Mouse (Mus musculus): ENCODE results near the gene Cga. TPM values are rescaled to one million over a fixed set of nuclear protein-coding genes. Genes with fewer than 3 reads are reported as not detected.
"Not testable (repeated sequence)": the region's sequence is repeated elsewhere in the genome, so short reads cannot be mapped to it uniquely, and the experiment has no call there.

The Cga gene
- polyA plus RNA-seq, 1 experiment from 2014 or later: 4.7 TPM

DNA sequence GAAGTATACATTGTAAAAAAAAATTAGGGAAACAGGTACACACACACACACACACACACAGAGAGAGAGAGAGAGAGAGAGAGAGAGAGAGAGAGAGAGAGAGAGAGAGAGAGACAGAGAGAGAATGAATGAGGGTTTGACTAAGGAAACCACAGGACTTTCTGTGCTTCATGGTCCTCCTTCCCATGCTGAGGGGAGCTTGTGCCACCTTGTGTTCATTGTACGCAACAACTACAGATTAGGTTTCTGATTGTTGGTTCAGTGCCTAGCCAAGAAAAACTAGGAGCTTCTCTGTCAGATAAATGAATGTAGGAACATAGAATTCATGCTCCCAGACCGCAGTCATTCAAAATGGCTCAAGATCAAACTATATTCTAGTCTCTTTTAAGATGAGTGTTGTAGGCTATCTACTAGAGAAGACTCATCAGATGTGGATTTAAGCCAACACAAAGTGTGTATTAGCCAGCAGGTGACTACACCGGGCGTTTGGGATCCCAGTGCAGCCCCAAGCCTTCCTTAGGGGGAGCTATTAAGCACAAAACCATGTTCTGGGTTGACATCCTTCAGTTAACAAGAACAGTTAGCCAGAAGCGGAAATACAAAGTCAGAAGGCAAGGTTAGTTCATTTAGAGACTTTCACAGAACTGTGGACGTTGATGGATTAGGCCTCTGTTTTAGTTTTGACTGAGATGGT, 28.7 kb downstream of the Cga start:
- Histone ChIP-seq H3K9ac (no peak overlapping the region), H3K4me3 (no peak overlapping the region), H3K36me3 (no peaks in the 10 kb centered on the region), H3K4me2 (replicated peaks) (no peak overlapping the region), H3K9me3 (no peaks in the 10 kb centered on the region), H3K27ac (no peak overlapping the region), H3K27me3 (no peaks in the 10 kb centered on the region), H3K4me1 (no peaks in the 10 kb centered on the region)
- ATAC-seq (ENCODE audit: insufficient number of reproducible peaks, insufficient read depth, low FRiP score, low TSS enrichment): no peak
- 63% methylated on average over 6 of the region's 6 CpGs for WGBS

DNA sequence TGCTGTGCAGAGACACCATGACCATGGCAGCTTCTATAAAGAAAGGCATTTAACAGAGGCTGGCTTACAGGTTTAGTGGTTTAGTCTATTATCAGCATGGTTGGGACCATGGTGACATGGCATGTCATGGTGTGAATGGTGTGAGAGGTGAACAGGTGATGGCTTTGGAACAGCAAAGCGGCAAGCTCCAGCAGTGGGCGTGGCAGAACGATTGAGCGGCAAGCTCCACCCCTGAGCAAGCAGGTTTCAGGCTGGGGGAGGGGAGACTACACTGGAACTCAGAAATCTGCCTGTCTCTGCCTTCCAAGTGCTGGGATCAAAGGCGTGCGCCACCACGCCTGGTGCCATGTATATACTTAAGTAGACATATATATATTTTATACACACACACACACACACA, 34.8 kb downstream of the Cga start:
- not testable (repeated sequence) for ATAC-seq (ENCODE audit: insufficient number of reproducible peaks, insufficient read depth, low FRiP score, low TSS enrichment)

DNA sequence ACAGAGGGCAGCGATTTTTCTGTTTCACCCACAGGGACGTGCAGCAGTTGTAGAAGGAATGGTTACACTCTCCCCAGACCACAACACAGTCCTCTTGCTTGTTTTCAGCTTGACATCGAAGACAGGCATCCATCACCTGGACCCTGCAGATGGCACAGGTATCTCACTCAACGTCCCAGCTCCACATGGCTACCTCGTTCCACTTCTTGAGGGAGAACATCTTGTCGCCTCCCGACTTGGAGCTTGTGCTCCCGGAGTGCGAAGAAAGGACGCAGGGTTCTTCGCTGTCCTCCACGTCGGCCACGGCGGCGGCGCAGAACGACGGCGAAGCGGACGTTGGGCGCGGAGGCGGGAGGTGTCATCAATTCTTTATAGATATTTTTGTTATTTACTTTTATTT, 47.5 kb downstream of the Cga start:
- Histone ChIP-seq H3K36me3 (no peaks in the 10 kb centered on the region), H3K4me1 (no peaks in the 10 kb centered on the region), H3K9me3 (no peaks in the 10 kb centered on the region), H3K27me3 (no peaks in the 10 kb centered on the region), H3K9ac (no peak overlapping the region), H3K27ac (no peak overlapping the region), H3K4me3 (no peak overlapping the region), H3K4me2 (replicated peaks) (no peak overlapping the region)
- no peak for ATAC-seq (ENCODE audit: insufficient number of reproducible peaks, insufficient read depth, low FRiP score, low TSS enrichment)
- WGBS: 95% methylated on average over 25 of the region's 25 CpGs

More for the DNA sequence above, 34.8 kb downstream of the Cga start:
- H3K27me3 ChIP-seq; H3K36me3 ChIP-seq; H3K9me3 ChIP-seq; H3K9ac ChIP-seq; H3K4me3 ChIP-seq; H3K27ac ChIP-seq; H3K4me1 ChIP-seq; H3K4me2 ChIP-seq (replicated peaks): not testable (repeated sequence)
- WGBS: 68% methylated on average over 7 of the region's 7 CpGs

DNA sequence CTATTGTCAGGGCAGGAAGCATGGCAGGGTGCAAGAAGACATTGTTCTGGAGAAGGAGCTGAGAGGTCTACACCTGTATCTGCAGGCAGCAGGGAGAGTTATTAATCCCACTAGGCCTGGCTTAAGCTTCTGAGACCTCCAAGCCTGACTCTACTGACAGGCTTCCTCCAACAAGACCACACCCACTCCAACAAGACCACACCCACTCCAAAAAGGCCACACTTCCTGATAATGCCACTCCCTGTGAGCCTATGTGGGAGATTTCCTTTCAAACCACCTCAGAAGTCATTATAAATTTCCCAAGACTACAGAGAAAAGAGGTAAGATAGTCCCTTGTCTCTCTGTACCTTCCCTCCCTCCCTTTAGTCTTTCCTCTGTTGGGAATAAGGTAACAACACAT, 53.6 kb downstream of the Cga start:
- Histone ChIP-seq H3K27ac (no peak overlapping the region), H3K36me3 (no peaks in the 10 kb centered on the region), H3K4me1 (no peaks in the 10 kb centered on the region), H3K4me3 (no peak overlapping the region), H3K27me3 (no peaks in the 10 kb centered on the region), H3K9me3 (no peaks in the 10 kb centered on the region), H3K9ac (no peak overlapping the region), H3K4me2 (replicated peaks) (no peak overlapping the region)
- ATAC-seq (ENCODE audit: insufficient number of reproducible peaks, insufficient read depth, low FRiP score, low TSS enrichment): no peak

GRCm38 (mm10) chr4:34953716-34954115, 60.1 kb downstream of the Cga start:
- ATAC-seq (ENCODE audit: insufficient number of reproducible peaks, insufficient read depth, low FRiP score, low TSS enrichment): no peak
- Histone ChIP-seq H3K4me3 (no peak overlapping the region), H3K9me3 (no peaks in the 10 kb centered on the region), H3K9ac (no peak overlapping the region), H3K4me1 (no peaks in the 10 kb centered on the region), H3K27me3 (no peaks in the 10 kb centered on the region), H3K27ac (no peak overlapping the region), H3K36me3 (0 out of 2 replicates have a peak, but pooled peaks cover 4% of the 10 kb centered on the region), H3K4me2 (replicated peaks) (no peak overlapping the region)
- WGBS: 70% methylated on average over 10 of the region's 10 CpGs

Other genes starting within 250 kb of the Cga start
- gene Slc35a1, start 206.3 kb upstream of the Cga start, polyA plus RNA-seq (2016; fragmentation: Nextera tagmentation; extraction: Ambion mirVana): 50.8 and 57.8 TPM in 2 replicates
- gene Cfap206, start 163.6 kb upstream of the Cga start, polyA plus RNA-seq (2016; fragmentation: Nextera tagmentation; extraction: Ambion mirVana): 0.47 and 0.50 TPM in 2 replicates
- not detected in 2 replicates for gene Gm136, start 137.5 kb upstream of the Cga start, polyA plus RNA-seq (2016; fragmentation: Nextera tagmentation; extraction: Ambion mirVana)
- 48.8 and 56.9 TPM in 2 replicates for gene Smim8, start 115.4 kb upstream of the Cga start, polyA plus RNA-seq (2016; fragmentation: Nextera tagmentation; extraction: Ambion mirVana)
- 26.9 and 27.9 TPM in 2 replicates for gene Zfp292, start 10.8 kb upstream of the Cga start, polyA plus RNA-seq (2016; fragmentation: Nextera tagmentation; extraction: Ambion mirVana)

Data from embryonic facial prominence, embryonic 12.5 days (tissue).